Mouse (Mus musculus): ENCODE data around the gene Bahcc1.

The Bahcc1 gene

GRCm38 (mm10) chr11:120206669-120207090 is 26.1 kb upstream of the Bahcc1 start:
- 69% methylated on average over 5 of the region's 5 CpGs for WGBS

GRCm38 (mm10) chr11:120208848-120209247 is 23.9 kb upstream of the Bahcc1 start:
- 69% methylated on average over 2 of the region's 2 CpGs for WGBS

GRCm38 (mm10) chr11:120209462-120209861 is 23.3 kb upstream of the Bahcc1 start:
- WGBS, result 88% methylated on average over 8 of the region's 8 CpGs

GRCm38 (mm10) chr11:120215726-120216241 is 17.0 kb upstream of the Bahcc1 start:
- WGBS, result 84% methylated on average over 10 of the region's 10 CpGs

- 61% methylated on average over 11 of the region's 11 CpGs for WGBS
Measured at GRCm38 (mm10) chr11:120216540-120217324, 16.0 kb upstream of the Bahcc1 start.

GRCm38 (mm10) chr11:120218176-120218856 is 14.4 kb upstream of the Bahcc1 start:
- 85% methylated on average over 17 of the region's 17 CpGs for WGBS

- WGBS, result 78% methylated on average over 6 of the region's 6 CpGs
Measured at GRCm38 (mm10) chr11:120218946-120219345, 13.8 kb upstream of the Bahcc1 start.

- WGBS, result 65% methylated on average over 9 of the region's 9 CpGs
Measured at GRCm38 (mm10) chr11:120219916-120220522, 12.7 kb upstream of the Bahcc1 start.

GRCm38 (mm10) chr11:120220963-120221827 is 11.6 kb upstream of the Bahcc1 start:
- WGBS, result 73% methylated on average over 12 of the region's 12 CpGs

- WGBS, result 89% methylated on average over 6 of the region's 6 CpGs
Measured at GRCm38 (mm10) chr11:120222425-120223104, 10.2 kb upstream of the Bahcc1 start.

GRCm38 (mm10) chr11:120223586-120224487 is 8.9 kb upstream of the Bahcc1 start:
- WGBS, result 75% methylated on average over 19 of the region's 19 CpGs

- 56% methylated on average over 11 of the region's 11 CpGs for WGBS
Measured at GRCm38 (mm10) chr11:120224488-120225255, 8.1 kb upstream of the Bahcc1 start.

GRCm38 (mm10) chr11:120225256-120226195 is 7.2 kb upstream of the Bahcc1 start:
- WGBS, result 46% methylated on average over 36 of the region's 36 CpGs

- WGBS, result 82% methylated on average over 12 of the region's 12 CpGs
Measured at GRCm38 (mm10) chr11:120226421-120227280, 6.1 kb upstream of the Bahcc1 start.

- 68% methylated on average over 8 of the region's 8 CpGs for WGBS
Measured at GRCm38 (mm10) chr11:120227571-120228051, 5.1 kb upstream of the Bahcc1 start.

GRCm38 (mm10) chr11:120228116-120228890 is 4.4 kb upstream of the Bahcc1 start:
- 75% methylated on average over 9 of the region's 9 CpGs for WGBS

Measured in cerebral cortex, adult 2 months (tissue).